Mouse (Mus musculus) urinary bladder, postnatal 0 days (tissue): Measurements from ENCODE around the gene Cbl. TPM values are rescaled to one million over a fixed set of nuclear protein-coding genes. Genes with fewer than 3 reads are reported as not detected.

ENCODE experiments used
- polyA plus RNA-seq: library from polyadenylated mRNA; unstranded; fragments of >200 nt; fragmentation: Nextera tagmentation; extraction: Ambion mirVana; gene quantifications from 2 replicates; pipeline ENCODE4 v1.2.1, GENCODE M21; 2015

Gene Cbl
- 7.7 and 7.9 TPM in 2 replicates for polyA plus RNA-seq

GRCm38 (mm10) chr9:44233802-44234478, at the start of gene Cbl:
Gene Cbl, minus strand, starts transcription at chr9:44234049.

GRCm38 (mm10) chr9:44268432-44268831, 34.6 kb upstream of the Cbl start, which contains the start of gene Nlrx1:
Gene Nlrx1, minus strand, starts transcription at chr9:44268599.

GRCm38 (mm10) chr9:44251314-44251713, 17.5 kb upstream of the Cbl start, which contains the start of gene Pdzd3:
Gene Pdzd3, minus strand, starts transcription at chr9:44251471.

GRCm38 (mm10) chr9:44240399-44240798, 6.5 kb upstream of the Cbl start, which contains the start of gene Ccdc153:
Gene Ccdc153, plus strand, starts transcription at chr9:44240676.

GRCm38 (mm10) chr9:44134101-44134850, 99.6 kb downstream of the Cbl start, which contains the start of gene Mcam:
Gene Mcam, plus strand, starts transcription at chr9:44134469.

GRCm38 (mm10) chr9:44113105-44113789, 120.6 kb downstream of the Cbl start, which contains the start of the genes Gm49380 and Rnf26:
Gene Gm49380, minus strand, starts transcription at chr9:44113500.
Gene Rnf26, minus strand, starts transcription at chr9:44113517.

GRCm38 (mm10) chr9:44107110-44107509, 126.7 kb downstream of the Cbl start, which contains the start of gene C1qtnf5:
Gene C1qtnf5, plus strand, starts transcription at chr9:44107245.

GRCm38 (mm10) chr9:44101490-44101889, 132.4 kb downstream of the Cbl start, which contains the start of gene Mfrp:
Gene Mfrp, plus strand, starts transcription at chr9:44101729.

Other genes starting within 250 kb of the Cbl start
- 18.1 and 21.7 TPM in 2 replicates for gene Thy1, start 190.7 kb downstream of the Cbl start, polyA plus RNA-seq
- gene Usp2, start 167.0 kb downstream of the Cbl start, polyA plus RNA-seq: 5.5 and 5.7 TPM in 2 replicates
- not detected in 2 replicates for gene Mfrp, start 132.3 kb downstream of the Cbl start, polyA plus RNA-seq
- gene C1qtnf5, start 126.8 kb downstream of the Cbl start, polyA plus RNA-seq: 7.2 and 7.8 TPM in 2 replicates
- gene Gm49380, start 120.5 kb downstream of the Cbl start, polyA plus RNA-seq: not detected in 2 replicates
- gene Rnf26, start 120.5 kb downstream of the Cbl start, polyA plus RNA-seq: 27.9 and 28.3 TPM in 2 replicates
- 88.6 and 96.6 TPM in 2 replicates for gene Mcam, start 99.6 kb downstream of the Cbl start, polyA plus RNA-seq
- not detected in 2 replicates for gene Ccdc153, start 6.6 kb upstream of the Cbl start, polyA plus RNA-seq
- gene Pdzd3, start 17.4 kb upstream of the Cbl start, polyA plus RNA-seq: not detected in 2 replicates
- gene Nlrx1, start 34.5 kb upstream of the Cbl start, polyA plus RNA-seq: 11.7 and 13.2 TPM in 2 replicates
- 1.2 and 1.5 TPM in 2 replicates for gene Abcg4, start 54.6 kb upstream of the Cbl start, polyA plus RNA-seq
- 9.8 and 10.6 TPM in 2 replicates for gene Hinfp, start 71.6 kb upstream of the Cbl start, polyA plus RNA-seq
- gene C2cd2l, start 86.2 kb upstream of the Cbl start, polyA plus RNA-seq: 9.5 and 10.0 TPM in 2 replicates
- gene Dpagt1, start 92.0 kb upstream of the Cbl start, polyA plus RNA-seq: 20.0 and 21.4 TPM in 2 replicates
- 62.3 and 83.5 TPM in 2 replicates for gene H2afx, start 100.6 kb upstream of the Cbl start, polyA plus RNA-seq
- gene Hmbs, start 110.2 kb upstream of the Cbl start, polyA plus RNA-seq: 55.1 and 55.2 TPM in 2 replicates
- gene Vps11, start 127.6 kb upstream of the Cbl start, polyA plus RNA-seq: 14.4 and 16.1 TPM in 2 replicates
- gene Hyou1, start 145.4 kb upstream of the Cbl start, polyA plus RNA-seq: 10.8 and 13.7 TPM in 2 replicates
- gene Slc37a4, start 162.8 kb upstream of the Cbl start, polyA plus RNA-seq: 10.6 and 11.6 TPM in 2 replicates
- gene Rps25, start 173.1 kb upstream of the Cbl start, polyA plus RNA-seq: 1,915 and 2,054 TPM in 2 replicates
- gene Trappc4, start 173.6 kb upstream of the Cbl start, polyA plus RNA-seq: 76.5 and 84.1 TPM in 2 replicates
- 12.5 TPM in 2 replicates for gene Ccdc84, start 184.5 kb upstream of the Cbl start, polyA plus RNA-seq
- not detected in 2 replicates for gene Foxr1, start 207.1 kb upstream of the Cbl start, polyA plus RNA-seq
- 661 and 670 TPM in 2 replicates for gene Upk2, start 220.9 kb upstream of the Cbl start, polyA plus RNA-seq
- gene Bcl9l, start 248.8 kb upstream of the Cbl start, polyA plus RNA-seq: 6.9 and 7.5 TPM in 2 replicates